Mouse (Mus musculus) ES-E14 (cell line): ENCODE measurements around the gene Panx3.

Experiments
- CHD2 ChIP-seq: IDR thresholded peaks from 2 replicates; pipeline ENCODE4 v1.6.1; 2014; ENCODE audit warnings: mild to moderate bottlenecking, low read depth, low read length, inconsistent platforms
- HCFC1 ChIP-seq: IDR thresholded peaks from 2 replicates; pipeline ENCODE4 v1.6.1; 2012; ENCODE audit warnings: low read length, inconsistent platforms, borderline replicate concordance; ENCODE audit not compliant: insufficient read depth
- MAFK ChIP-seq: IDR thresholded peaks from 2 replicates; pipeline ENCODE4 v1.6.1; 2014; ENCODE audit warnings: mild to moderate bottlenecking, low read depth, low read length, inconsistent platforms; ENCODE audit not compliant: insufficient read depth
- ZC3H11A ChIP-seq: IDR thresholded peaks from 2 replicates; pipeline ENCODE4 v1.6.1; 2012; ENCODE audit warnings: low read depth, mild to moderate bottlenecking, inconsistent platforms, low read length, borderline replicate concordance
- ZNF384 ChIP-seq: IDR thresholded peaks from 2 replicates; pipeline ENCODE4 v1.6.1; 2012; ENCODE audit warnings: low read depth, low read length, inconsistent platforms

DNA sequence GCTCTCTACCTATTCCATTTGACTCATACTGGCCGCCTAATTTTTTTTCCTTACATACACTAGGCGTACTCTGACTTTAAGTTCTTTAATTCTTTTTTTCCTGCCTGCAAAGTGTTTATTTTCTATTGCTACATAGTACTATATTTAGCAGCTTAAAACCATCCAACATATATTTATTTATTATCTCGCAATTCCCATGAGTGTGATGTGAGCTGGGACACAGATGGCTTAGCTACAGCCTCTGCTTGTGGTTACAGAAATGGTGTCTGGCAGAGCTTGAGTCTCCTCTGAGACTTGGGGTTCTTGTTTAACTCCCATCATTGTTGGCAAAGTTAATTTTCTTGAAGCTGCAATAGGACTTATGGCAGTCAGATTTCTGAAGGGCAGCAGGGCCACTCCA lies 30.3 kb downstream of the Panx3 start:
- TF ChIP-seq ZNF384 (no peak), ZC3H11A (no peak), HCFC1 (no peak), CHD2 (no peak), MAFK (no peak)
